Mouse (Mus musculus): ENCODE data around the gene H2-K1.
"Not testable (repeated sequence)": the region's sequence is repeated elsewhere in the genome, so short reads cannot be mapped to it uniquely, and the experiment has no call there.

H2-K1 gene

GRCm38 (mm10) chr17:34021539-34022413, 21.6 kb upstream of the H2-K1 start:
- peaks cover 4% of the 10 kb centered on the region for H3K36me3 ChIP-seq (ENCODE audit: control insufficient read depth, insufficient read depth, low read length, poor library complexity, severe bottlenecking)

GRCm38 (mm10) chr17:34013436-34013835, 13.3 kb upstream of the H2-K1 start:
- Histone ChIP-seq H3K36me3 (ENCODE audit: control insufficient read depth, insufficient read depth, low read length, poor library complexity, severe bottlenecking) (no peaks in the 10 kb centered on the region), H3K27me3 (ENCODE audit: control insufficient read depth, insufficient read depth, low read length, poor library complexity, severe bottlenecking) (no peaks in the 10 kb centered on the region)
- no peak for DNase-seq (ENCODE audit: low read depth, low spot score)

More at GRCm38 (mm10) chr17:34021539-34022413, 21.6 kb upstream of the H2-K1 start:
- DNase-seq (ENCODE audit: low read depth, low spot score), result no peak
- no peaks in the 10 kb centered on the region for H3K27me3 ChIP-seq (ENCODE audit: control insufficient read depth, insufficient read depth, low read length, poor library complexity, severe bottlenecking)

- no peaks in the 10 kb centered on the region; the same call in 1 of the 2 replicates for H3K27me3 ChIP-seq (ENCODE audit: control insufficient read depth, insufficient read depth, low read length, poor library complexity, severe bottlenecking)
- no peak for DNase-seq (ENCODE audit: low read depth, low spot score)
- H3K36me3 ChIP-seq (ENCODE audit: control insufficient read depth, insufficient read depth, low read length, poor library complexity, severe bottlenecking), result no peaks in the 10 kb centered on the region
These were observed 10.0 kb upstream of the H2-K1 start for GRCm38 (mm10) chr17:34010156-34010555.

GRCm38 (mm10) chr17:34006570-34006969, 6.4 kb upstream of the H2-K1 start:
- no peaks in the 10 kb centered on the region for H3K36me3 ChIP-seq (ENCODE audit: control insufficient read depth, insufficient read depth, low read length, poor library complexity, severe bottlenecking)
- no peaks in the 10 kb centered on the region; the same call in 1 of the 2 replicates for H3K27me3 ChIP-seq (ENCODE audit: control insufficient read depth, insufficient read depth, low read length, poor library complexity, severe bottlenecking)
- no peak for DNase-seq (ENCODE audit: low read depth, low spot score)

- H3K36me3 ChIP-seq (ENCODE audit: control insufficient read depth, insufficient read depth, low read length, poor library complexity, severe bottlenecking), result peaks cover 9% of the 10 kb centered on the region
- DNase-seq (ENCODE audit: low read depth, low spot score), result peak; percentile 73
- no peaks in the 10 kb centered on the region; the same call in 1 of the 2 replicates for H3K27me3 ChIP-seq (ENCODE audit: control insufficient read depth, insufficient read depth, low read length, poor library complexity, severe bottlenecking)
These were observed 3.3 kb upstream of the H2-K1 start for GRCm38 (mm10) chr17:34003426-34003825.

- peaks cover 28% of the 10 kb centered on the region for H3K36me3 ChIP-seq (ENCODE audit: control insufficient read depth, insufficient read depth, low read length, poor library complexity, severe bottlenecking)
- DNase-seq (ENCODE audit: low read depth, low spot score); H3K27me3 ChIP-seq (ENCODE audit: control insufficient read depth, insufficient read depth, low read length, poor library complexity, severe bottlenecking): not testable (repeated sequence)
These were observed 649 bp upstream of the H2-K1 start for GRCm38 (mm10) chr17:34000796-34001195.

- peak; percentile 48 for DNase-seq (ENCODE audit: low read depth, low spot score)
- Histone ChIP-seq H3K27me3 (ENCODE audit: control insufficient read depth, insufficient read depth, low read length, poor library complexity, severe bottlenecking) (no peaks in the 10 kb centered on the region), H3K36me3 (ENCODE audit: control insufficient read depth, insufficient read depth, low read length, poor library complexity, severe bottlenecking) (peaks cover 31% of the 10 kb centered on the region)
These were observed 602 bp downstream of the H2-K1 start for GRCm38 (mm10) chr17:33999341-34000149.

GRCm38 (mm10) chr17:33998697-33999096, 1.4 kb downstream of the H2-K1 start:
- H3K36me3 ChIP-seq (ENCODE audit: control insufficient read depth, insufficient read depth, low read length, poor library complexity, severe bottlenecking), result peaks cover 31% of the 10 kb centered on the region
- DNase-seq (ENCODE audit: low read depth, low spot score), result peak; percentile 59
- not testable (repeated sequence) for H3K27me3 ChIP-seq (ENCODE audit: control insufficient read depth, insufficient read depth, low read length, poor library complexity, severe bottlenecking)

- peaks cover 31% of the 10 kb centered on the region for H3K36me3 ChIP-seq (ENCODE audit: control insufficient read depth, insufficient read depth, low read length, poor library complexity, severe bottlenecking)
- DNase-seq (ENCODE audit: low read depth, low spot score); H3K27me3 ChIP-seq (ENCODE audit: control insufficient read depth, insufficient read depth, low read length, poor library complexity, severe bottlenecking): not testable (repeated sequence)
These were observed 3.1 kb downstream of the H2-K1 start for GRCm38 (mm10) chr17:33997025-33997424.

- no peaks in the 10 kb centered on the region for H3K27me3 ChIP-seq (ENCODE audit: control insufficient read depth, insufficient read depth, low read length, poor library complexity, severe bottlenecking)
- no peak for DNase-seq (ENCODE audit: low read depth, low spot score)
- H3K36me3 ChIP-seq (ENCODE audit: control insufficient read depth, insufficient read depth, low read length, poor library complexity, severe bottlenecking), result peaks cover 31% of the 10 kb centered on the region
These were observed 4.5 kb downstream of the H2-K1 start for GRCm38 (mm10) chr17:33995651-33996050.

GRCm38 (mm10) chr17:33994959-33995358, 5.2 kb downstream of the H2-K1 start:
- H3K36me3 ChIP-seq (ENCODE audit: control insufficient read depth, insufficient read depth, low read length, poor library complexity, severe bottlenecking), result peaks cover 31% of the 10 kb centered on the region
- no peaks in the 10 kb centered on the region for H3K27me3 ChIP-seq (ENCODE audit: control insufficient read depth, insufficient read depth, low read length, poor library complexity, severe bottlenecking)
- no peak for DNase-seq (ENCODE audit: low read depth, low spot score)

GRCm38 (mm10) chr17:33991788-33992664, 8.1 kb downstream of the H2-K1 start:
- DNase-seq (ENCODE audit: low read depth, low spot score), result peak; percentile 90
- no peaks in the 10 kb centered on the region for H3K27me3 ChIP-seq (ENCODE audit: control insufficient read depth, insufficient read depth, low read length, poor library complexity, severe bottlenecking)
- H3K36me3 ChIP-seq (ENCODE audit: control insufficient read depth, insufficient read depth, low read length, poor library complexity, severe bottlenecking), result peaks cover 13% of the 10 kb centered on the region

GRCm38 (mm10) chr17:33982136-33982535, 18.0 kb downstream of the H2-K1 start:
- not testable (repeated sequence) for H3K27me3 ChIP-seq (ENCODE audit: control insufficient read depth, insufficient read depth, low read length, poor library complexity, severe bottlenecking); H3K36me3 ChIP-seq (ENCODE audit: control insufficient read depth, insufficient read depth, low read length, poor library complexity, severe bottlenecking)
- DNase-seq (ENCODE audit: low read depth, low spot score), result peak; percentile 82

- peak; percentile 97 for DNase-seq (ENCODE audit: low read depth, low spot score)
- H3K36me3 ChIP-seq (ENCODE audit: control insufficient read depth, insufficient read depth, low read length, poor library complexity, severe bottlenecking); H3K27me3 ChIP-seq (ENCODE audit: control insufficient read depth, insufficient read depth, low read length, poor library complexity, severe bottlenecking): not testable (repeated sequence)
These were observed 18.8 kb downstream of the H2-K1 start for GRCm38 (mm10) chr17:33981192-33981909.

Data from splenic B cell, adult 2 months (primary cell).